Mouse (Mus musculus) T-helper 2 cell (primary cell): Measurements from ENCODE around the gene Btbd6.

Experiments used
- in situ Hi-C: fragments of 300-600 bp; cut with MboI, MseI; formaldehyde crosslinking; loops from one replicate; pipeline ENCODE4 v1.15.1; 2025; ENCODE audit warnings: high pct_unique_total_duplicates

Gene Btbd6

DNA sequence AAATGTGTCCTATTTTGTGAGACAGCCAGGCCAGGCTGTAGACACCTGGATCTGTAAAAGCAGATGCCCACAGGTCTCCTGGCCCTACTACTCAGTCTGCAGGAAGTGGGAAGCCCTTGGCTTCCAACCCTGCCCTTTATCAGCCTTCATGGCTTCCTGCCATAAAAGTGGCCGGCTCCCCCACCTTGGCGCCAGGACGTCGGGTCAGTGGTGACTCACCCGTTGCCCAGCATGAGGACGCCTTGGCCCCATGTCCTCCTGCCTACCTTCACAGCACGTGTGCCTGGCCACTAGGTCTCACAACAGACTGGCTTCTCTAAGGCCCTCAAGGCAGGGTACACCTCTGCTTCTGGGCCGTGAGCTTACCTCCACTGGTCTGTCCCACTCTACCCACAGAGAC lies 23.8 kb upstream of the Btbd6 start:
- in situ Hi-C loops = no loop called here

DNA sequence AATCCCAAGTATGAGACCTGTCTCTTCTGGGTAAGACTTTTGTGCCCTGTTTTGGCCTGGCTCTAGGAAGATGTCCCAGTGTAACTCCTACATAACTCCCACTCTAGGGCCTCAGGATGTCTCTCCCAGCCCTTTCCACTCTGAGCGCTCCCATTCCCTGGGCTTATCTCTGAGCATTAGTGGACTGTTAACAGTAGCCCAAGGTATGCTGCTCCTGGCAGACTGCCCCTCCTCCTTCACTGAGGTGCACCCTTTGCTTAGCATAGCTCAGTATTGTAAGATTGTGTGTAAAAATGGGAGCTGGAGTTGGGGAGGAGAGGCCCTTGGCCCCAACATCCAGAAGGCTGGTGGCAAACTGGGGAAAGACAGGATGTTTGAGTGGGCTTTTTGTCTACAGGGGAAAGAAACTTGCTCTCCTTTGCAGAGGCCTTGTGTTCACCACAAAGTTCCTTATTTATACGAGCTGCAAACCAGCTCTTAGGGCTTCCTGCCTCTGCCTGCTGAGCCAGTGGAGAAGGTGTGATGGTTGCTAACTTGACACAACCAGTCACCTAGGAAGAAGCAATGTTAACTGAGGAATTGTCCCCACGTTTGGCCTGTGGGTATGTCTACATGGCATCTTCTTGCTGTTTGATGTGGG lies 23.2 kb upstream of the Btbd6 start:
- in situ Hi-C loops = no loop called here

DNA sequence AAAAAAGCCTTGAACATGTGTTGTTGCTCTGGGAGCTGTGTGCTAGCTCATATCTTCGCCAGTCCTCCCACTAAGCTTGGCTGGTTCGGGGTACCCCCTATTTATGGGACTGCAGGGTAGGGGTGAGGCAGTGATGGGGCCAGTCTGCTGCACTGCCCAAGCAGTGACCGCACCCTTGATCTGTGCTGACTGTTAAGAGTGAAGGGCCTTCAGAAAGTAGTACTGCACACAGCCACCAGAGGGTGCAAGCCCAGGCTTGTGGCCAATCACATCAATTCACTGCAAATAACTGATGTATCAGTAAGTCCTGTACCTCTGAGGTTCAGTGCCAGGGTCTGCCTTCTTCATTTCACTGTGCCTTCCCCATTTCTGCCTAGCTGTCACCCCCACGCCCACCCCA lies 20.5 kb upstream of the Btbd6 start:
- in situ Hi-C loops = no loop called here

DNA sequence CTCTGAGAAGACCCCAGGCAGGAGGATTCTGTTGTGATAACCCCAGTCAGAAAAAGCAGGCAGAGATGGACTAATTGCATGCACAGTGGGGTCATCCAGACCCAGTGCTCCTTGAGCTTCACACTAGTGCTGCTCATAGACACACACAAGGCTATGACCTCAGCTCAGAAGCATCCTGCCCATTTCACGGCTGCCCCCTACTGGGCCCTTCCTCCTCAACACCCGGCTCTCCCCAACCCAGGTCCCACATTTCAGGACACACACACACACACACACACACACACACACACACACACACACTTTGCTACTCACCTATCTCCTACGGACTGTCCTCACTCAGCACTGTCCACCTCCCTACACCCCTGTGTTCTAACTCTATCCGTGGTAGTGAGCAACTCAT lies 18.0 kb upstream of the Btbd6 start:
- in situ Hi-C loops = no loop called here

DNA sequence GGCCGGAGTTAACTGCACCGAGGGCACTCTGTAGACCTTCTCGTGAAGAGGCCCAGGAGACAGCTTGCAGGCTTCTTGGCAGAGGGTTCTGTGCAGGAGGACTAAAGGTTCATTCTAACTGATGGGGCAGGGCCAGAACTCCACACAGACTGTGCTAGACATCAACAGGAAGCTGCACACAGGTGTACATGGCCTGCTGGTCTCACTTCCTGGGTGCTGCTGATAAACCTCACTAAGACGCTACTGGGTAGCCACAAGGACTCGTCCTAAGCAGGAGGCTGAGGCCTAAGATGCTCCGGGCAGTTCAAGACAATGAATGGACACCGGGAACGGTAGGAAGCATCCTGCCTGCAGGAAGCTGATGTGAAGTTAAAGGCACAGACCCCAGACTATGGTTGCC lies 16.9 kb upstream of the Btbd6 start:
- in situ Hi-C loops = no loop called here

DNA sequence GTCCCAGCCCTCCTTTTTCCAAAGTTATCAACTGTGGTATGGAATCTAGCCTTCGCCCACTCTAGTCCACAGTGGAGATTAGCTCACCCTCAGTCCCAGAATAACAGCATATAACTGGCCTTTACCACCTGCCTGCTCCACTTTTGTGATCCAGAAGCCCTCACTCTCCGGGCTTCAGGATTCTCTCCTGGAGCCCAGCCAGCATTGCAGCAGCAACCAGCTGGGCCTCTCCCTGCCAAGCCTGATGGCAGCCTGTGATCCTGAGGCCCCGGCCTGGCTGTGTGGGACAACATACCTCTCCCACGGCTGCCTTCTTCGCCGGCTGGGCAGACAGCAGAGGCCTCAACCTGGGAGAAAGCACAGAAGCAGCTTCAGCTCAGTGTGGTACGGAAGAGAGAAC lies 14.9 kb upstream of the Btbd6 start:
- in situ Hi-C loops = no loop called here

DNA sequence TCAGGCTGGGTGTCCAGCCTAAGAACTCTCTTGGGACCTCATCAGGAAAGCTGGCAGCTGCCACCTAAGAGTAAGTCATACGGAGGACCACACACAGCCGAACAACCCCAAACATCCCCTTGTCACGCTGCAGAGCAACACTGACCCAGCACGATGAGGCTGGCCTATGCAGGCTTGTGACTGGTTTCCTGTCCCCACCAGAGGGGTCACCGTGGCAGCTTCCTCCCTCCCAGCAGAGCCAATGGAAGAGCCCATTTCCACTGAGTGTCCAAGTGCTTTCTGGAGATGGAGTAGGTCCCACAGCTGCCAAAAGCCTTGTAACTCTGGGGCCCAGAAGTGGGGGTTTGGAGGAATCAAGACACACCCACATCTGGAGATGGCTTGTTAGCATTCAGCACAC lies 14.4 kb upstream of the Btbd6 start:
- in situ Hi-C loops = no loop called here

DNA sequence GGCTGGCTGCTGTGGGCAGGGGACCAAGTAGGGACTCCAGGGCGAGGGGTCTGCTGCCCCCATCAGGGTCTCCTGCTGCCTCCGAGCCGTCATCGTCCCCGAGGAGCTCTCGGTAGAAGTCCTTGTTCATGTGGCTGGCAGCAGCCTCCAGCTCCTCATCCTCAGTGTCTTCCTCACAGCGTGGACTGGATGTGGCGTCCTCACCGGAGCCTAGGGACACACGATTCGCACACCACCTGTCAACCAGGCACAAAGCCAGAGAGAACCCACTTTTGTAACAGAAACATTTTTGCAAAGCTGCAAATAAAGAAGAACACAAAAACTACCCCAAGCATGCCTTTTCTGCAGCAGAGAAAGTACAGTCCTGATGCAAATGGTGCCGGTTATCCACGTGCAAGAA lies 10.5 kb upstream of the Btbd6 start:
- in situ Hi-C loops = no loop called here

DNA sequence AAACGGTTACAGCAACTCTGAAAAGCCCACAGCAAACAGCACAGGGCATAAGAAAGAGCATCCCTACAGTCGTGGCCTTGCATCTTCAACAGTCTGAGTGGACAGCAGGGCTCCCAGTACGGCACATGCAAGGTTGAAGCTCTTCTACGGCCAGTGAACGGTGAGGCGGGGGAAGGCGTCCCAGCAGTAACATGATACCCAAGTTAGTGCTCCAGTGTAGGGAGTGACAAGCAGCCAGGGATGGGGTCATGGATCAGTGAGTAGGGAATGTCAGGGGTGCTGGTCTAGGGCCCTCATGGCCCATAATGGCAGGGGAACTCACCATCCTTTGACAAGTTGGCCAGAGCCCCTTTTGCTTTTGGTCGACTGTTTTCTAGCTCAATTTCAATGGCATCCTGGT lies 7.3 kb upstream of the Btbd6 start:
- in situ Hi-C loops = no loop called here

DNA sequence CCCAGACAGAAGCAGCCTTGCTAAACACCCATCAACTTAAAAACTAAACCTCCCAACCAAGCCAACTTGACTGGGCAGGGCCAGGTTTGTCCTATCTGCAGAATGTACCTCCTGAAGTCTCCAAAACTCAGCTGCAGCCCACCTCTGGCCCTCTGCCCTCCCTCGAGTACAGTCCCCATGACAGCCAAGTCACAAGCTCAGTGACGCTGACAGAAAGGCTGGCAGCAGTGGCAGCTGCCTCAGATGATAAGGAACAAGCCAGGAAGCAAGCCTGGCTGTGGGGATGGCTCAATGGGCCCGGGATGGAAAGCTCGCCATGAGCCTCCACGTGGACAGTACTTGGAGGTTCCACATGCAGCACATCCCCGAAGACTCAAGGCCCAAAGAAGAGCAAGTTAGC lies 6.7 kb upstream of the Btbd6 start:
- in situ Hi-C loops = no loop called here

DNA sequence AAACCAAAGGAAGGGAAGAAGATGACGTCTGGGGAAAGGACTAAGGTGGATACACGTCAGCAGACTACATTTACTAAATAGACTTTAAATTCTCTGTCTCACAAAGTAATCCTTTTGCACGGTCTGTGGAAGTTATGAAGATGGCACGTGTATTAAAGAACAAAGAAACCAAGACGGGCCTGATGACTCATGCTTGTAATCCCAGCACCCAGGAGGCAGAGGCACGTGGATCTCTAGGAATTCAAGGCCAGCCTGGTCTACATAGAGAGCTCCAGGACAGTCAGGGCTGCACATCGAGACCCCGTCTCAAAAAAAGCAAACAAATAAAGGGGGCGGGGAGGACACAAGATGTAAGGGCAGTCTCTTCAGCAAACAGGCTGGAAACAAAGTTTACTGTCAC lies 1.5 kb upstream of the Btbd6 start:
- in situ Hi-C loops = no loop called here

DNA sequence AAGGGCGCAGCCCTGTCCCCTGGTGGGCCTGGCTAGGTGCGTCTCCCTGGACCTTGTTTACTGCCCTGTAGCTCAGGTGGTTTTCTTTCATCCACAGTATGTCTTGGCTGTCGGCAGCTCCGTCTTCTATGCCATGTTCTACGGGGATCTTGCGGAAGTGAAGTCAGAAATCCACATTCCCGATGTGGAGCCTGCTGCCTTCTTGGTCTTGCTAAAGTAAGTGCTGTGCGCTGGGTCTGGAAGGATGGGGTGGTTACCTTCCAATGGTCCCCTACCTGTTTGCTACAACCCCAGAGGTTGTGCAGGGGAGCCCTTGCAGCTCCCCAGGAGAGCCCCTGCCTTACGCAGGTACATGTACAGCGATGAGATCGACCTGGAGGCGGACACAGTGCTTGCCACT lies 874 bp downstream of the Btbd6 start:
- in situ Hi-C loops = no loop called here

DNA sequence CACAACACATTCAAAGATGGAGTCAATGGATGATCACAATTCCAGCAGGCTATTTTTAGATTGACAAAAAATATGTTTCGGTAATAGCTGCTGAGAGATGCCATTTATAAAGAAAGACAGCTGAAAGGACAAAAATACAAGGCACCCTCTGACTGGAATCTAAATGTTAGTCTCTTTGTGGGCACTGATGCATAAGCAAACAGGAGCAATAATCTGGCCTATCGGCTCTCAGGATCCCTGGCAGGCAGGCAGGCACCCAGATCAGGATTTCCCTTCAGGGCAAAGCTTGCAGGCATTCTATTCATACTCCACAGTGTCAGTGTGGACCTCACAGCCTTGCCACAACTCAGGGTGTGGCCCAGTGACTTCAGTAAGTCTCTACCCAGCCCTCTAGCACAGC lies 5.7 kb downstream of the Btbd6 start:
- in situ Hi-C loops = no loop called here

DNA sequence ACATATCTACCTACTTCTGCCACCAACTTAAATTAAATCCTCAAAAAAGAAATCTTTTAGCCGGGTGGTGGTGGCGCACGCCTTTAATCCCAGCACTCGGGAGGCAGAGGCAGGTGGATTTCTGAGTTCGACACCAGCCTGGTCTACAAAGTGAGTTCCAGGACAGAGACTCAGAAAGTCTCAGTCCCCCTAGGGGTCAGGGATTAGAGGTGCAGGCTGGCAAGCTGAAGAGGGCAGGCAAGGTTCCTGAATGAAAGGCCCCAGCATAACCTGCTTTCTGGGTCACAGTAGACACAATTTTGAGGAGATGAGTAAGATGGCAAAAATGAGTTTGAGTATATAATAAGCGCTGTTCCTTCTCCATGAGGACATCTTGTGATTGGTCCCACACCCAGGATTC lies 9.1 kb downstream of the Btbd6 start:
- in situ Hi-C loops = no loop called here

DNA sequence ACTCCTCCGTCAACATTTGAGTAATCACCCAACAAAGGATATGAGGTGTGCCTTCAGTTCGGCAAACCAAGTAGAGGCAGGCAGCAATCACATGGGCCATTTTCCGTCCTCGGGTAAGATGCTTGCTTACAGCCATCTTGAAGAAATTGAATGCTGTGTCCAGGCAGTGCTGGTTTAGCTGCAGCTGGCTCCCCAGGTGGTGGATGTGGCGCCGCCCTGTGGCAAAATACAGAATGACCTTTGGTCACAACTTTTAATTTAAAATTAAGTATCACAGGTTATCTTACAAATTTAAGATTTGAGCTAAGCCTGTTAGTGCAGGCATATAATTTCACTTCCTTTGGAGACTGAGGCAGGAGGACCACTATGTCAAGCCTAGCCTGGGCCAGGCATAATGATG lies 11.6 kb downstream of the Btbd6 start:
- in situ Hi-C loops = no loop called here

DNA sequence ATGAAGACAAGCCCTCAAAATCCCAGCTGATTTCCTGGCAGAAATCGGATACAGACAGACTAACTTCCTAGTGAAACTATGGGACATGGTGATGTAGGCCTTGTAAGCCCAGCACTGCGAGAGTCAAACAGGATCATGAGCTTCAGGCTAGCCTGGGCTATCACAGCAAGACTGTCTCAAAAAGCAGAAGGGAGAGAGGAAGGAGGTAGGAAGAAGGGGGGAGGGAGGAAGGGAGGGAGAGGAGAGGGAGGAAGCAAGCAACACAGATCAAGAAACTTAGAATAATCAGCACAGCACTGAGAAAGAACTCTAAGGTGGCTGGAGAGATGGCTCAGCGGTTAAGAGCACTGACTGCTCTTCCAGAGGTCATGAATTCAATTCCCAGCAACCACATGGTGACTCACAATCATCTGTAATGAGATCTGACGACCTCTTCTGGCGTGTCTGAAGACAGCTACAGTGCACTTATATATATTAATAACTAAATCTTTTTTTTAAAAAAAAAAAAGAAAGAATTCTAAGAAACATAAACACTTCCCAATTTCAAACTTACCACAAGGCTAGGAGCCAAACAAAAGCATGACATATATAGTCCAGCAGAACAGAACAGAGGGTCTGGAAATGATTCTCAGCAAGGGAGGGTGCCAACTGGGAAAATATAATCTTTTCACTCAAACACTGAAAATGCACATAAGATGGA lies 14.6 kb downstream of the Btbd6 start:
- in situ Hi-C loops = loop anchor here (10.0 kb wide), 1 partner anchor 116 kb away; no protein-coding TSS in a partner anchor

DNA sequence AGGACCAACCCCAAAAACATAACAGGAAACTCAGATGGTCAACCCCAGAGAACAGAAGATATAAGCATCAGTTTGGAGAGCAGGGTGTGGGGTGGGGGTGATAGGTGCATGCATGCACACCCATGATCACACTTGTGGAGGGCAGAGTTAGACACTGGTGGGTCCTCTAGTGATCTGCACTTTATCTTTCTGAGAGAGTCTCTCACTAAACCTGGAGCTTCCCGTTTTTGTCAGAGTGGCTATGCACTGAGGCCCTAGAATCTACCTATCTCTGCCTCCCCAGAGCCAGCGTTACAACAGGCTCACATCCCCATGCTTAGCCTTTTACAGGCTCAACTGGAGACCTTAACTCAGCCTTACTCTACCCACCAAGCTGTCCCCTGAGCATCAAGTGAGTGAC lies 15.2 kb downstream of the Btbd6 start:
- in situ Hi-C loops = loop anchor here (10.0 kb wide), 1 partner anchor 117 kb away; no protein-coding TSS in a partner anchor

DNA sequence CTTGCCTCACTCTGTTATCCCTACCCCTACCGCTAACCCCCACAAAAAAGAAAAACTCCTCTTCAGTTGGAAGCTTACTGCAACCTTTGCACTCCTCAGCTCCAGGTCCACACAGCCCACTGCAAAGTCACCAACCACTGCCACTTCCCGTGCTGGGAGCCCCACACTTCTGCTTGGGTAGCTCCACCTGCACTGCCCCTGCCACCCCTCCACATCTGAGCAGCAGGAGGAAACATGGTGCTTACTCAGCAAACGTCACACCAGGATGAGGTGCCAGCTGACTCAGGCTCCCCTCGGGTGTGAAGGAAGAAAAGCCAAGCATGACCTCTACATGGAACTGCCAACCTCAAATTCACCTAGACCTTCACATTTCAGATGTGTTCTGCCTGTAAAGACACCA lies 17.9 kb downstream of the Btbd6 start:
- in situ Hi-C loops = loop anchor here (10.0 kb wide), 1 partner anchor 119 kb away; no protein-coding TSS in a partner anchor

DNA sequence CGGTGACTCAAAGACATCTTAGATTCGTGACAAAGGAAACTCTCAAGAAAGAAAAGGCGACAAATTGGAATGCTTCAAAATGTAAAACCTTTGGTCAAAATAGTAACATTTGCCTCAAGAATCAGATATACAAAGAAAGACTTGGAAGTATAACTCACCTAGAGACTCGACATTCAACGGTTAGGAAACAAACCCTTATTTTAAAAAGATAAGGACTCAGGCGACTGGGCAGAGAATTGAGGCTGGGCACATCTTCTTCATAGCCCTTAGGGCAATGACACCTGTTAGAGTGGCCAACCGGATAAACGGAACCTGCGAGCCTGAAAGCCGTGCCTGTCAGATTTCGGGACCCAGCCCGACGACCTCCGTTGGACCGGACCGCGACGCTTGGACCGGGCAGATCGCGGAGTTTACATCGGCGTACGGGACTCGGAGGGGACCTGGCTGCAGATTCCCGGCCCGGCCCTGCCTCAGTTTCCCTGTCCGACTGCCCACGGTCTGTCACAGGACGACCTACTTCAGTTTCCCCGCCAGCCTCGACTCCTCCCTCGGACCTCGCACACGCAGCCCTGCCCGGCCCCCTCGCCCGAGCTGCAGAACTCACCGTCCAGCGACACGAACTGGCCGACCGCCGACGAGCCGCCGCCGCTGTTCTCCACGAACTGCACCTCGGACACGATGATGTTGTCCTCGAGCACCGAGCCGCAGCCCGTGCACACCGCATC lies 23.4 kb downstream of the Btbd6 start:
- in situ Hi-C loops = loop anchor here (10.0 kb wide), 1 partner anchor 125 kb away; no protein-coding TSS in a partner anchor

DNA sequence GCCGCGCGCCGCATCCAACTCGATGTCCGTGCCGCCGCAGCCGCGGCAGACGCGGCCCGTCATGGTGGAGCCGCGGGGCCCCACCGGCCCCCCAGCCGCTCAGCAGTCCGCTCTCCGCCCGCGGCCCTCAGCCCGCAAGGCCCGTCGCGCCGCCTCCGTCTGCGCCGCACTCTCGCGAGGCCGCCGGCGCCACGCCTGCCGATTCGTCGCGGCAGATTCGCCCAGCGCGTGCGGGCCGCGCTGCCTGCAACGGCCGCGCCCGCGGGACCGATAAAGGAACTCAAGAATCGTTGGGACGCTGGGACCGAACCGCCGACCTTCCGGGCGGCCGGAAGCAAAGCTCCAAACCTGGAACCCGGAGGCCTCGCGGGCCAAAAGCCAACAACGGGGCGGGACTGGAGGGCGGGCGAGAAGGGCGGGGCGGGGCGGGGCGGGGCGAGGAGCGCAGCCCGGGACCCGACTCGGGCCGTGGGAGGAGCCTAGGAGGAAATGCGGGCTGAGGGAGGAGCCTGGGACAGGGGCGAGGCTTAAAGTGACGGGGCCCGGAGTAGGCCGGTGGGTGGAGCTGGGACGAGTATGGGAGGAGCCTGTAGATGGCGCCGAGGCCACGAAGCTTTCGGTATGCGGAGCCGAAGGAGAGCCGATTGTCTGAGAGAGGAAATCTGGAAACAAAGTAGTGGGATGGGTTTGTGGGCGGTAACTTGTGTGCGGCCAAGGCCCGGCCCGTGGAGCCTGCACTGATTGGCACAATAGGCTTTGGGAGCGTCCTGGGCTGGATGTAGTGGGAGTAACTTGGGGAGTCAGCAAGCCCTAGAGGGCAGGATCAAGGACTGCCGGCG lies 24.2 kb downstream of the Btbd6 start, which contains the start of gene Brf1:
Gene Brf1, minus strand, starts transcription at position 411 of the 839 bp plus-strand sequence.
- in situ Hi-C loops = no loop called here

DNA sequence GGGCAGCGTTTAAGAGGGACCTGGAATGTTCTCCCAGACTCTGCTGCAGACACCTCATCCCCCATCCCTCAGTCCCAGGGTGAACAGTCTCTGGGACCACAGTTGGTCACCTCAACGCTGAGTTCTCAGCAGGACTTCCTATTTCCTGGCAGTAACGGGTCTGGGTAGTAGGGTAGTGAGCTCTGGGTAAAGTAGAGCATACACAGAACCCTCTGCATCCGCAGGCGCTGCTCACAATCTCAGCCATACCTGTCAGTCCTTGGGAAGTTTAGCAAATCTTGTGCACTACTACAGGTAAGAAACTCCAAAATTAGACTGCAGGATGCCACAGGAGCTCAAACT lies 24.8 kb downstream of the Btbd6 start:
- in situ Hi-C loops = no loop called here

DNA sequence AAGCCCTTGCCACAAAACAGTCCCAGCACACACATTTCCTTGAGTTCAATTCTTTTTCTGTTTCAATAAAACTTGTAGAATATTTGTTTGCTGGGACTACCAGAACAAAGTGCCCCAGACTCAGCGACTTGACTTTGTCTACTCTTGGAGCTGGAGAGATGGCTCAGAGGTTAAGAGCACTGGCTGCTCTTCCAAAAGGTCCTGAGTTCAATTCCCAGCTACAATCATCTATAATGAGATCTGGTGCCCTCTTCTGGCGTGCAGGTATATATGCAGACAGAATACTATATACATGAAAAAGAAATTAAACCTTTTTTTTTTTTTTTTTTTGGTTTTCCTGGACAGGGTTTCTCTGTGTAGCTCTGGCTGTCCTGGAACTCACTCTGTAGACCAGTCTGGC lies 26.4 kb downstream of the Btbd6 start:
- in situ Hi-C loops = no loop called here
